Mouse (Mus musculus) MEL-GATA-1-ER (cell line): Measurements from ENCODE around the gene Zfp735.

ENCODE experiments used
- DNase-seq: peaks from one replicate; pipeline ENCODE4 v3.0.0-alpha.2; 2012; ENCODE audit warnings: low read depth; ENCODE audit errors: extremely low read depth

The Zfp735 gene

GRCm38 (mm10) chr11:73688478-73688877 is at the start of gene Zfp735:
Gene Zfp735, plus strand, starts transcription at chr11:73688778.
- DNase-seq, result no peak

DNA sequence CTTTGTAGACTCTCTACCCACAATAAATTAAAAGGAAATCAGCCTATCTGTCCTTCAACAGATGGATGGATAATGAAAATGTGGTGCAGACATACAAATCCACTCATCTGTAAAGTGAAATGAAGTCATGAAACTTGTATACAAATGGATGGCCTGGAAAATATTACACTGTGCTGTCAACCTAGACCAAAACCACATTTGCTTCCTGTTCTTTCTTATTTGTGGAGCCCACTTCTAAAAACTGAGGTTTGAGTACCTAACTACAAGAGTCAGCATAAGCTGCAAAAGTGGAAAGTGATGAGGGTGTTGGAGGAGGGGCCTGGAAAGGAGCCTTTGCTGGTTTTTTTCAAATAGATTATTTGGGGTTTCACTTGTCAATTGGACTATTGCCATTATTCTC is 70.5 kb downstream of the Zfp735 start:
- DNase-seq, result no peak
